Mouse (Mus musculus): ENCODE data around the gene Gm28038.

Gm28038 gene

GRCm38 (mm10) chr2:30256616-30257350, 24.1 kb upstream of the Gm28038 start:
- DNase-seq (ENCODE audit: low spot score): no peak

DNA sequence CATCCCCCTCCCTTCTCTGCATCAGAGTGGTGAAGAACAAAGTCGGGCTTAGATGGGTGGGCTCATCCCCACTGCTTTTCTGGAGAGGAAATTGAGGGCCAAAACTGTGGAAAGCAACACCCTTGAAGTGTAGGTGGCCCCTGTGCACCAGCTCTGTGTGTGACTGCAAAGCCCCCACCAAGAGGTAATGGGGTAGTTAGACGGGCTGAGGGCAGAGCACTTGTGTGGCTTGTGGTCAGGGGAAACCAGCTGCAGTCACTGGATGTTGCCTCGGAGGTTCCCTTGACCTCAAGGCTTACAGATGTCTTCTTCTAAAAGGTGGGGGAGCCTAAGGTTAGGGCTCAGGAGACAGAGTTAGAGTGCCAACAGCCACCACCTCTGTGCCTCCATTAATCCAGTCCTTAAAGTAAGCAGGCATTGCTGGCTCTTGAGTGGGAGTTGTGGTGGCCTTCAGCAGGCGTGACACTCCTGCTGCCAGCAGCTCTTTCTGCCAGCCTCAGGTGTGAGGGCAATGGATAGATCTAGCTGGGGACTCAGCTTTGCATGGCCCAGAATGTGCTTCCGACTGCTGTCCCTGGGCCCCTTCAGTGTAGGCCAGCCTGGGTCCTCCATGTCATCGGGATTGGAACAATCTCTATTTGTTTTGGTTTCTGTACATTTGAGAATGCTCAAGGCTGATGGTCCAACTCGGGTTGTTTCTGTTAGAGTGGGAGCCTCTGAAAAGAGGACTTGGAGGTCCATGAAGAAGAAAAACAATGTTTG, 23.0 kb upstream of the Gm28038 start:
- no peak for DNase-seq (ENCODE audit: low spot score)

DNA sequence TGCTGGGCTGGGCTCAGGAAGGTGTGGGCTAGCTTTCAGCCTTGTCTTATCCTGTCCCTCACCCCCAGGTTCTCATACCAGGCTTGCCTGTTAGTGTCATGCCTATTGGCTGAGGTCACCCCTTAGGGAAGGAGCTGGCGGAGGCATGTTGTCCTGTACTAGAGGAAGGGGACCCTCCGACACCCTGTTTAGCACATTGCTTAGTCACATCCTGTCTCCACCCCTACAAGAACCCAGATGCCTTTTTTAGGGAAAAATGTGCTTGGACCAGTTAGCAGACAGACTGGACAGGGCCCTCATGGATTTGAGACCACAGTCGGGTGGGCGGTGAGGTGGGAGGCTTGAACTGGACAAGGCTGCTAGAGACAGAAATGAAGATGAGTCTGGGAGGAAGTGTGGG, 22.2 kb upstream of the Gm28038 start:
- no peak for DNase-seq (ENCODE audit: low spot score)

DNA sequence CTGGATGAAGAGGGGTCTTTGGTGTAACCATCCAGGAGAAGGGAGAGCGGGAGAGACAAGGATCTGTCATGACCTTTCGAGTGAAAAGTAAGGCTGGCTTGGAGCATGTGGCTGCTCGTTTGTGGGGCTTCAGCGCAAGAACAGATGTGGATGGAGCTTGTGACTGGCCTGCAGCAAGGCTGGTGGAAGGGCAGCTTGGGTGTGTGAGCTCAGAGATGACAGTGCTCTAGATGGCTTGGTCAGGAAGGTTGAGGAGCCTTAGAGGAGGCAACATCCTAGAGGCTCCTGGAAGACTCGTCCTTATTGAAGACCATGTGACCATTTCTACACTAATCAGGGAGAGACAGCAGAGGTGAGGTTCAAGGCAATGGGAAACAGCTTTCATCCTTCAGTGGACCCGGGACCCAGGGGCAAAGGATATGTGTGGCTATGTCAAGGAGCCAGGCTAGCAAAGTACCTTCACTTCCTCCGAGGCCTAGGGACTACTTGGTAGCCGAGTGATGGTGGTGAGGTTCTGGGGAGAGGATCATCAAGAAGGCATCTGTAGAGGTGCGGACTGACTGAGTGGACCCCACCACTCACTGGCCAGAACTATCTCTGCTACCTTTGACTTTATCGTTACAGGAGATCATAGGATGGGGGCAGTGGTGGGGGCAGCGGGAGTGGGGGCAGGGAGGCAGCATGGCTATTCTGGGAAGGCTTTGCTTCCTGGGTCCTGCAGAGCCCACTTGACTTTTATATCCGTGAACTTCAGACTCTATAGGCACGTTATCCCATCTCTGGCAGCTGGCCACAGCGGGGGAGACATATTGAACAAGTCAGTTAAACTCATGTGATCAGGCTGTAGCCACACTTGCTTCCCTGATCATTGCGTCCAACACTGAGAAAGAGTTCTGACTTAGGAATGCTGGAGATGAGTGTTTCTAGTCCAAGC, 21.4 kb upstream of the Gm28038 start:
- no peak for DNase-seq (ENCODE audit: low spot score)

GRCm38 (mm10) chr2:30261064-30261736, 19.6 kb upstream of the Gm28038 start:
- DNase-seq (ENCODE audit: low spot score): no peak

DNA sequence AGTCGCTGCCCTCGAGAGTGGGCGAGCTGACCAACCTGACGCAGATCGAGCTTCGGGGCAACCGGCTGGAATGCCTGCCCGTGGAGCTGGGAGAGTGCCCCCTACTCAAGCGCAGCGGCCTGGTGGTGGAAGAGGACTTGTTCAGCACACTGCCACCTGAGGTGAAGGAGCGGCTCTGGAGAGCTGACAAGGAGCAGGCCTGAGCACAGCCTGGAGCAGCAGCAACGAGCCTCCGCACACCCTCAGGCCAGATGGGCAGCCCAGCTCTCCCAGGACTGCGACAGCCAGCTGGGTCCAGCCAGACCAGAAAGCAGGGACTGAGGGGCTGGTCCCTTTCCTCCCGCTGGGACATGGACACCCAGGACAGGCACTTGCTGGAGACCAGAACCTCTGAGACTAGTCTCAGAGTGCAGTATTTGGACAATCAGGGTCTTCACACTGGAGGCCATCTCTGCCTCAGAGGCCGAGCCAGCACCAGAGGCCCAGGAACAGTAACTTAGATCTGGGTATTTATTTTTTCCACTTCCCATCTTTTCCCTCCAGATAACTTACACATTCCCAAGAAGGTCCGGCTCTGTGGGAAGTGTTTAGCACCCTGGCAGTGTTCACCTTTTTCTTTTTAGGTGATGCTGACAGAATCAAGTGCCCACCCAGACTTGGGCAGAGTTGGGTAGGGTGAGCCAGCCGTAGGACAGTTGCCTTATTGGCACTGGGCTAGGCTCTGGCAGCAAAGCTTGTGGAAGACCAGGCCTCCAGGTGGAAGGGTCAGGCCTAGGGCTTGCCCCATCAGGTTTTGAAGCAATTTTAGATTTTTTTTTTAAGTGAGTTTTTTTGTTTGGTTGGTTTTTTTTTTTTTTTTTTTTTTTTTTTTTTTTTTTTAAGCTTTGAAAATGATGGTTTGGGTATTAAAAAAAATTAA, 18.7 kb upstream of the Gm28038 start:
- DNase-seq (ENCODE audit: low spot score): no peak

GRCm38 (mm10) chr2:30262840-30263441, 17.9 kb upstream of the Gm28038 start:
- DNase-seq (ENCODE audit: low spot score): no peak

GRCm38 (mm10) chr2:30263811-30264210, 17.0 kb upstream of the Gm28038 start:
- no peak for DNase-seq (ENCODE audit: low spot score)

DNA sequence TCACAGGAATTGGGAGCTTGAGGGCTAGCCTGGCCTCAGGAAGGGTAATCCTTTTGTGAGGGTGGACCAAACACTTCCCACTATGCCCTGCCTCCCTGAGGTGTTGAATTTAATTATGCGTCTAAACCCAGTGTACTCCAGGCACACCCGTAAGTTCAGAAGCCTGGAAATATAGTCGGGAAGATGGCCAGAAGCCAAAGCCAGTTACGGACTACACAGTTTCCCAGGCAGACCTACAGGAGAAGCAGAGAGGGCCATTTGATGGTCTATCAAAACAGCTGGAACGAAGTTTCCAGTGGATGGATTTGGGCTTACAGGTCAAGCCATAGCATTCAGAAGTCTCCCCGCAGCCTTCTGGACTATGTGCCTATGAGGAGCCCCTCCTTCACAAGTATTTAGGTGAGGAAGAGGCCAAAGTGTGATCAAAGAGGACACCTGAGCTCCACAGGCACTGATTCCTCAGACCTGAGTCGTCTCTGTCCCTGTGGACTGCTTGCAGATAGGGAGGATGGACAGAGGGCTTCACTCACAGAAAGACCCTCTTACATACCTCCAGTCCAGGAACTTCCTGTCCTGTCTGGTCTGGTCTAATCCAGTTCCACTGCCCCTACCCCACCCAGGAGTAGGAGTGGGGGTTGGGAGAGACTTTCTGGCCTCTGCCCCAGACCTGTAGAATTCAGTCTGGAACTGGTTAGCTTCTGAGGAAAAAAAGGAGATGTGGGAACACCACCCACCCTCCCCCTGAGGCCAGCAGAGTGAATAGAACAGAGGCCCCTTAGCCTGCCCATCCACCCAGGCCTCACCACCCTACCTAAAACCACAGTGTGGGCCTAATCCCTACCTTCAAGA, 15.9 kb upstream of the Gm28038 start:
- no peak for DNase-seq (ENCODE audit: low spot score)

GRCm38 (mm10) chr2:30265767-30266253, 15.0 kb upstream of the Gm28038 start, which contains the start of gene Phyhd1:
Gene Phyhd1 (plus strand): TSS chr2:30266203.
- no peak for DNase-seq (ENCODE audit: low spot score)

DNA sequence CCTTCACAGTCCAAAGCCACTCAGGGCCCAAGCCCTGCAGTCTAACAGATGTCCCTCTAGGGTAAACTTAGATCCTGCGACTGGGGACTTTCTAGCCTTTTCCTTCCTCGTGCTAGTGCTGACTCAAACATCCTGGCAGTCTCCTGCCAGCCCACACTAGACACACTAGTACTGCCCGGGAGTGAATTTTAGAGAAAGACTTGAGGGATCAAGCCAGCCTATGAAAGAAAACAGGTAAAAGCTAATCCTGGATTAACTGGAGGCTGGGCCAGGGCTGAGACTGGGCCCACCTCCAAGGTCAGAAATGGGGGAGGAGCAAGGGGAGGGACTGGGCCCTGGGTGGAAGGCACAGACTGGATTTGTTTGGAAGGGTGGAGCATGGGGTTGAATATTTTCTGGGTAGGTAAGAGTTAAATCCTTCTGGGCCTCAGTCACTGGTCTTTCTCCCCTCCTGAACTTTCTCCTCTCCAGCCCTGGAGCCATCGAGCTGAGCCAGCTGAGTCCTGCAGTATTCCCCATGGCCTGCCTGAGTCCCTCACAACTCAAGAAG, 14.4 kb upstream of the Gm28038 start:
- DNase-seq (ENCODE audit: low spot score): peak; percentile 61

- no peak for DNase-seq (ENCODE audit: low spot score)
Observed at GRCm38 (mm10) chr2:30267466-30267865, 13.4 kb upstream of the Gm28038 start.

DNA sequence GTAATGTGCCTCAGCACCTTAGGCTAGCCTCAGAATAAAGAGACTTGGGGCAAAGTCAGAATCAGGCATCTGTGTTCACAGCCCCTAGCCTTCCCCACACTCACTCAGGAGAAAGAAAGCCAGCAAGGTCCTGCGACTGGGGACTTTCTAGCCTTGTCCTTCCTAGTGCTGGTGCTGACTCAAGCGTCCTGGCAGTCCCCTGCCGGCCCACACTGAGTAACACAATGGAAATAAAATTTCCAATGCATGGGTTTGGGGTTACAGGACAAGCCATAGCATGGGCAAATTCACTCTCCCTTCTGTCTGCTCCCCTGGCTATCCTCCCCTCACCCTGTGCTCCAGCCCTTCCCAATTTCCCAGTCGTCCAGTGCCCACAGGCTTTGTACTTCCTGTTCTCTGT, 12.5 kb upstream of the Gm28038 start:
- DNase-seq (ENCODE audit: low spot score): no peak

- DNase-seq (ENCODE audit: low spot score): no peak
Observed at GRCm38 (mm10) chr2:30269241-30269990, 11.4 kb upstream of the Gm28038 start.

GRCm38 (mm10) chr2:30270134-30270533, 10.7 kb upstream of the Gm28038 start:
- DNase-seq (ENCODE audit: low spot score): peak; percentile 67

DNA sequence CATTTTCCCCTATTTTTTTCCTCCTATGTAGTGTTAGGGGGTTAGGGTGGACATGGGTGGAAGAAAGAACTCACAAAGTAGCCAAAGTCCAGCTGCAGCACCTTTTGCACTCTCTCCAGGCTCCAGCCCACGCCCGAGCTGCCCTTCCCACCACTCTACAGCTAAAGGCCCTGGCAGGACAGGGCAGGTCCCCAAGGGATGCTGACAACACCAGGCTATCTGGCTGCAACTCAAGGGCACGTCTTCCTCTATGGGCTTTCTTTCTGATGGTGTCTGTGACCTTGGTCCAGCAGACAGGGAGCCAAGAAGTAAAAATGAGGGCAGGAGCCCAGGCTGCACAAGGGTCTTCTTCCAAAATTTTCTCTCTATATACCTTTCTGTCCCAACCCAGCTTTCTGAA, 808 bp downstream of the Gm28038 start:
- DNase-seq (ENCODE audit: low spot score): no peak

DNA sequence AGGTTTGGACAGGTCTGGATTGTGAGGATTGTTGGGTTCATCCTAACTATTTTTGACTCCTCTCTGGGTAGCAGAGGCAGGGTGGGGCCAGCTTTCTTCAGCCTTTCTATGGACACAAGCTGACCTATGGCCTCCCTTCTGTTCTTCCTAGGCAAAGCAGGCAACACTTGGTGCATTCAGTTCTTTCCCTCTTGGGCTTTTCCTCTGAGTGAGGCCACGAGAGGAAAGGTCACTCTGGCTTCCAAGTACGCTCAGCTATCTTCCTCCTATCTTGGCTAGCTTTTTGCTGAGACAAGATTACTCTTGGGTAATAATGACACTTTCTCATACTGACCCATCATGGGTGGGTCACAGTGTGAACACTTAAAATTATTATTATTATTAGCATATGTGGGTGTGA, 2.4 kb downstream of the Gm28038 start:
- DNase-seq (ENCODE audit: low spot score): no peak

DNA sequence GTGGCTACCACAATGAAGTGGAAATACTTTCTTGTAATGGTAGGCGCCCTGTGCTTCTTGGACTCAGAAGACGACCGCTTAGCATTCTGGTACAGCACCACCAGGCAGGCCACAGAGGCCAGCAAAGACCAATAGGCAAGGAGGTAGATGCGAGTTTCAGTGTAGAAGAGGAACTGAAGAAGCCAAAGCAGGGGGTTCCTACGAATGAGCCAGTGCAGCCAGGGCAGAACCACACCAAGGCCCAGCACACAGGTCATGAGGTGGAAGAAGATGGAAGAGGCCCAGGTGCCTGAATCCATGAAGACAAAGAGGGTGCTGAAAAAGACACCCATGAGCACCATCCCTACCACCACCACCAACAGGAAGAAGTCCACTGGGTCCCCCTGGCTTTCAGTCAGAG, 4.2 kb downstream of the Gm28038 start:
- no peak for DNase-seq (ENCODE audit: low spot score)

All from embryo, embryonic 10 days (tissue).